Mouse (Mus musculus) bone marrow, adult 2 months (tissue): ENCODE results near the gene 4933427D14Rik. TPM values are rescaled to one million over a fixed set of nuclear protein-coding genes. Genes with fewer than 3 reads are reported as not detected.

Experiments used
- H3K27ac ChIP-seq: fragments of 200-500 bp; 2 replicates; pipeline ENCODE4 v1.5.1; 2012; ENCODE audit warnings: low read depth, mild to moderate bottlenecking, control low read depth, inconsistent platforms, low read length; ENCODE audit not compliant: control insufficient read depth, poor library complexity, insufficient read depth
- H3K4me1 ChIP-seq: fragments of 200-500 bp; 2 replicates; pipeline ENCODE4 v1.6.1; 2011; ENCODE audit warnings: low read length; ENCODE audit not compliant: control insufficient read depth, insufficient read depth
- H3K4me3 ChIP-seq: fragments of 200-500 bp; replicated peaks from 2 replicates; pipeline ENCODE3; 2011; ENCODE audit warnings: mild to moderate bottlenecking, low read depth, low read length, control low read depth; ENCODE audit not compliant: control insufficient read depth
- CTCF ChIP-seq: fragments of 200-500 bp; IDR thresholded peaks from 2 replicates; pipeline ENCODE4 v1.5.1; 2011; ENCODE audit warnings: low read length, control low read depth; ENCODE audit not compliant: control insufficient read depth, insufficient read depth
- POLR2A ChIP-seq: fragments of 200-500 bp; IDR thresholded peaks from 2 replicates; pipeline ENCODE4 v1.6.1; 2011; ENCODE audit warnings: low read depth, mild to moderate bottlenecking, control low read depth, low read length, borderline replicate concordance; ENCODE audit not compliant: control insufficient read depth
- WGBS: fragments of 180-500 bp; shearing (Covaris S2); methylation state at CpG from one replicate; pipeline ENCODE4 v1.1.7; 2018; 5-methylcytosine and 5-hydroxymethylcytosine counted together
- polyA plus RNA-seq: library from polyadenylated mRNA; stranded (reverse); fragments of >200 nt; gene quantifications from 2 replicates; pipeline ENCODE4 v1.2.4, GENCODE M21; 2011; ENCODE audit warnings: low replicate concordance; ENCODE audit not compliant: missing spikeins, insufficient read depth, insufficient read length

The 4933427D14Rik gene
- polyA plus RNA-seq, 1 experiment = 5.1 TPM

- no peak overlapping the region for H3K4me3 ChIP-seq
- H3K27ac ChIP-seq = no peak overlapping the region
- H3K4me1 ChIP-seq = no peaks in the 10 kb centered on the region
- TF ChIP-seq POLR2A = no peak
- no peak for TF ChIP-seq CTCF
- WGBS = 52% methylated on average over 4 of the region's 4 CpGs
These were observed 94.0 kb downstream of the 4933427D14Rik start for GRCm38 (mm10) chr11:72113296-72113695.

- H3K4me1 ChIP-seq = no peaks in the 10 kb centered on the region
- no peak overlapping the region for H3K27ac ChIP-seq
- TF ChIP-seq CTCF = no peak
- TF ChIP-seq POLR2A = no peak
- no peak overlapping the region for H3K4me3 ChIP-seq
- WGBS = 38% methylated on average over 3 of the region's 3 CpGs
These were observed 96.5 kb downstream of the 4933427D14Rik start for GRCm38 (mm10) chr11:72110726-72111125.

- Histone ChIP-seq H3K4me1 (no peaks in the 10 kb centered on the region), H3K4me3 (no peak overlapping the region), H3K27ac (no peak overlapping the region)
- TF ChIP-seq CTCF = no peak
- no peak for TF ChIP-seq POLR2A
- WGBS = 66% methylated on average over 8 of the region's 8 CpGs
These were observed 103.0 kb downstream of the 4933427D14Rik start for GRCm38 (mm10) chr11:72104223-72104622.

Other genes with a start within 250 kb of the 4933427D14Rik start
- not detected in 2 replicates for gene Aipl1, start 169.9 kb downstream of the 4933427D14Rik start, polyA plus RNA-seq
- gene Pimreg, start 165.4 kb downstream of the 4933427D14Rik start, polyA plus RNA-seq = 6.5 and 14.0 TPM in 2 replicates
- not detected in 2 replicates for gene Pitpnm3, start 71.7 kb downstream of the 4933427D14Rik start, polyA plus RNA-seq
- 0.90 and 1.2 TPM in 2 replicates for gene Gm43951, start 619 bp downstream of the 4933427D14Rik start, polyA plus RNA-seq
- gene Txndc17, start 88 bp upstream of the 4933427D14Rik start, polyA plus RNA-seq = 29.1 and 49.0 TPM in 2 replicates
- gene Med31, start 8.1 kb upstream of the 4933427D14Rik start, polyA plus RNA-seq = 9.3 and 11.4 TPM in 2 replicates
- 1.2 TPM in 1 of 2 replicates, not detected in the other for gene Slc13a5, start 59.8 kb upstream of the 4933427D14Rik start, polyA plus RNA-seq
- 22.2 and 35.2 TPM in 2 replicates for gene Xaf1, start 94.2 kb upstream of the 4933427D14Rik start, polyA plus RNA-seq
- gene Fbxo39, start 107.0 kb upstream of the 4933427D14Rik start, polyA plus RNA-seq = not detected in 2 replicates
- not detected in 2 replicates for gene Tekt1, start 155.0 kb upstream of the 4933427D14Rik start, polyA plus RNA-seq
- gene Smtnl2, start 204.3 kb upstream of the 4933427D14Rik start, polyA plus RNA-seq = 5.6 TPM in 1 of 2 replicates, not detected in the other
- gene Ggt6, start 228.1 kb upstream of the 4933427D14Rik start, polyA plus RNA-seq = not detected in 2 replicates
- gene Mybbp1a, start 233.9 kb upstream of the 4933427D14Rik start, polyA plus RNA-seq = 40.0 and 68.3 TPM in 2 replicates